Comparison of ENCODE assay signal across 12 mouse cellular contexts in genomic region chr16:48190399-48190798, GRCm38 (mm10).
DNase-seq lines count a peak whose midpoint lies in the region; ATAC-seq and TF ChIP-seq lines count a peak whose summit lies in the region.
"Had no signal": no experiment of that assay in that cellular context is flagged by ENCODE, and none has a peak within 500 bp of the region (broad histone marks: within the 10 kb centered on the region; RNA-seq: fewer than 3 reads in every experiment).

No protein-coding gene starts in this region.

- no peaks in the 10 kb centered on the region for H3K4me1 ChIP-seq in lung, adult 2 months (ENCODE audit: control insufficient read depth, insufficient read depth, low read length)
- H3K4me1 ChIP-seq in hindbrain, embryonic 16.5 days (ENCODE audit: control insufficient read depth, insufficient read depth, low read depth, low read length): no peaks in the 10 kb centered on the region
- H3K4me1 ChIP-seq: lung, embryonic 15.5 days; neural tube, embryonic 12.5 days had no signal

- TF ChIP-seq POLR2A in lung, adult 2 months (IDR thresholded peaks at IDR 0.05; ENCODE audit: borderline replicate concordance, extremely low read depth, low read depth, low read length): no peak

- H3K27ac ChIP-seq in hindbrain, embryonic 16.5 days (ENCODE audit: low read depth, low read length): no peak overlapping the region
- H3K27ac ChIP-seq: lung, embryonic 15.5 days; neural tube, embryonic 12.5 days had no signal

- no peak overlapping the region for H3K4me2 ChIP-seq in hindbrain, embryonic 16.5 days (ENCODE audit: low read length)
- H3K4me2 ChIP-seq: lung, embryonic 15.5 days; neural tube, embryonic 12.5 days had no signal

- peak; percentile 41 to 49 for DNase-seq in cerebellum, postnatal 10 days
- peak; percentile 2 for DNase-seq in lung, postnatal 10 days
- no peak for DNase-seq in lung, adult 2 months
- DNase-seq in retina, postnatal 1 day: peak; percentile 63
- no peak for DNase-seq in natural killer cell, adult 2 months (ENCODE audit: low spot score in 2 of 2)
- DNase-seq in layer of hippocampus, adult 9-10 months (ENCODE audit: low spot score): no peak
- DNase-seq: thymus, adult 2 months had no signal

- no peaks in the 10 kb centered on the region for H3K27me3 ChIP-seq in hindbrain, embryonic 16.5 days (replicated peaks; ENCODE audit: control insufficient read depth, insufficient read depth, low read length)
- H3K27me3 ChIP-seq: lung, embryonic 15.5 days; neural tube, embryonic 12.5 days had no signal

- WGBS in lung, adult 2 months: 81% methylated on average over 12 of the region's 12 CpGs
- 67% methylated on average over 12 of the region's 12 CpGs for WGBS in hindbrain, embryonic 16.5 days

- H3K36me3 ChIP-seq in hindbrain, embryonic 16.5 days (ENCODE audit: control insufficient read depth, insufficient read depth, low read length): no peaks in the 10 kb centered on the region
- H3K36me3 ChIP-seq: G1E; lung, embryonic 15.5 days; neural tube, embryonic 12.5 days had no signal

- H3K4me3 ChIP-seq in lung, adult 2 months (replicated peaks; ENCODE audit: extremely low read depth, low read depth, low read length): no peak overlapping the region
- H3K4me3 ChIP-seq in hindbrain, embryonic 16.5 days (ENCODE audit: low read length): no peak overlapping the region
- H3K4me3 ChIP-seq: lung, embryonic 15.5 days; neural tube, embryonic 12.5 days had no signal

- no peak overlapping the region for H3K9ac ChIP-seq in hindbrain, embryonic 16.5 days (ENCODE audit: low read depth, low read length)
- H3K9ac ChIP-seq: lung, embryonic 15.5 days; neural tube, embryonic 12.5 days had no signal

- no peak for TF ChIP-seq CTCF in lung, adult 2 months (IDR thresholded peaks at IDR 0.05; ENCODE audit: insufficient read depth, low read length)

- no peaks in the 10 kb centered on the region for H3K9me3 ChIP-seq in hindbrain, embryonic 16.5 days (ENCODE audit: control insufficient read depth, low read length)
- H3K9me3 ChIP-seq: G1E; lung, embryonic 15.5 days; neural tube, embryonic 12.5 days had no signal

- no peak for ATAC-seq in cerebellum, adult (ENCODE audit: insufficient number of reproducible peaks, low FRiP score, low TSS enrichment)
- ATAC-seq in hindbrain, embryonic 16.5 days: 0 out of 2 replicates have a peak, but pooled peaks have one; percentile 17

Comparison
In these comparisons a context has a peak if more than half of its experiments do, and no peak if none do; other contexts are left out.
1. DNase-seq: peak in cerebellum, postnatal 10 days (2 of 2), lung, postnatal 10 days (single experiment) and retina, postnatal 1 day (single experiment); none in lung, adult 2 months (single experiment), natural killer cell, adult 2 months (0 of 2) and layer of hippocampus, adult 9-10 months (single experiment).